Mouse (Mus musculus) heart, embryonic 14.5 days (tissue): ENCODE measurements around the gene Eif4a1. TPM values are rescaled to one million over a fixed set of nuclear protein-coding genes. Genes with fewer than 3 reads are reported as not detected.
"Not testable (repeated sequence)": the region's sequence is repeated elsewhere in the genome, so short reads cannot be mapped to it uniquely, and the experiment has no call there.

Experiments used
- ATAC-seq: fragments of 200-750 bp; cut with Nextera tagmentation; 2 replicates; pipeline ENCODE4 v1.8.0; 2017; ENCODE audit warnings: low read depth, moderate TSS enrichment; ENCODE audit not compliant: insufficient number of reproducible peaks, insufficient read depth, low FRiP score
- H3K27ac ChIP-seq, 2 experiments: fragments of 200-500 bp in 1 of 2; fragments of 300-500 bp in 1 of 2; sonication (generic) in 1 of 2; replicated peaks in 1 of 2; 2 replicates each; pipeline ENCODE4 v1.5.1; 2012 to 2014; ENCODE audit warnings: low read depth in 2 of 2, low read length in 2 of 2, control low read depth in 1 of 2, mild to moderate bottlenecking in 1 of 2, mixed read lengths in 1 of 2; ENCODE audit not compliant: control insufficient read depth in 1 of 2, insufficient read depth in 1 of 2
- H3K27me3 ChIP-seq: fragments of 300-500 bp; sonication (generic); 2 replicates; pipeline ENCODE4 v1.6.1; 2014; ENCODE audit warnings: mild to moderate bottlenecking, low read length, control low read depth; ENCODE audit not compliant: control insufficient read depth, insufficient read depth
- H3K36me3 ChIP-seq: fragments of 300-500 bp; sonication (generic); 2 replicates; pipeline ENCODE4 v1.6.1; 2014; ENCODE audit warnings: mild to moderate bottlenecking, control low read depth, low read length, mixed read lengths; ENCODE audit not compliant: control insufficient read depth, insufficient read depth
- H3K4me1 ChIP-seq, 2 experiments: fragments of 200-500 bp in 1 of 2; fragments of 300-500 bp in 1 of 2; sonication (generic) in 1 of 2; 2 replicates each; pipeline ENCODE4 v1.6.1; 2012 to 2014; ENCODE audit warnings: low read length in 2 of 2, control low read depth in 1 of 2, mixed read lengths in 1 of 2; ENCODE audit not compliant: control insufficient read depth in 2 of 2, insufficient read depth in 2 of 2
- H3K4me2 ChIP-seq: fragments of 300-500 bp; sonication (generic); 2 replicates; pipeline ENCODE4 v1.6.1; 2014; ENCODE audit warnings: mild to moderate bottlenecking, low read length
- H3K4me3 ChIP-seq, 2 experiments: fragments of 200-500 bp in 1 of 2; fragments of 300-500 bp in 1 of 2; sonication (generic) in 1 of 2; 2 replicates each; pipeline ENCODE4 v1.5.1; 2012 to 2014; ENCODE audit warnings: low read length in 2 of 2, mild to moderate bottlenecking in 2 of 2, control low read depth in 1 of 2, low read depth in 1 of 2, moderate library complexity in 1 of 2; ENCODE audit not compliant: control insufficient read depth in 1 of 2, insufficient read depth in 1 of 2
- H3K9ac ChIP-seq: fragments of 300-500 bp; sonication (generic); 2 replicates; pipeline ENCODE4 v1.6.1; 2014; ENCODE audit warnings: mild to moderate bottlenecking, low read length
- H3K9me3 ChIP-seq: fragments of 300-500 bp; sonication (generic); 2 replicates; pipeline ENCODE4 v1.6.1; 2016; ENCODE audit warnings: low read length, control low read depth; ENCODE audit not compliant: control insufficient read depth
- WGBS: fragments of 180-500 bp; shearing (Covaris S2); extraction: QIAGEN DNeasy Blood & Tissue Kit; methylation state at CpG from one replicate; pipeline ENCODE4 v1.1.7; 2014; 5-methylcytosine and 5-hydroxymethylcytosine counted together
- polyA plus RNA-seq: library from polyadenylated mRNA; unstranded; fragments of >200 nt; fragmentation: Nextera tagmentation; extraction: Ambion mirVana; gene quantifications from 2 replicates; pipeline ENCODE4 v1.2.1, GENCODE M21; 2014

Gene Eif4a1
- polyA plus RNA-seq, 1 experiment from 2014 or later: 403 TPM

DNA sequence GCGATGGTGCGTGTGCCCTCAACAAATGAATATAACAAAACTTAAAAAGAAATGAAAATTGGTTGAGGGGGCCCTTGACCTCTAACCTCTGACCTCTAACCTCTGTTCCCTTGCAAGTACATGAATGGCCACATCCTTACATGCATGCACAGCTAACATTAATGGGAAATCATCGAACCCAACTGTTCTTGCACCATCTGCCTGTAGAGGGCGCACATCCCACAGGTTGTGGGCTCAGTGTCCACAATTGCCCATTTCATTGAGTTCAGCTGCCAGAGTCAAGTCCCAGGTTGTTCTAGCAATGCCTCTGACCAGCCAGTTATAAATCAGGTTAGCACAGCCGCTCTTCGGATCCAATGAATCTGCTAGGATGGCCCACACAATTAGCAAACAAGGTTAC is 43.9 kb downstream of the Eif4a1 start:
- H3K4me3 ChIP-seq: no peak overlapping the region
- no peaks in the 10 kb centered on the region for H3K27me3 ChIP-seq
- H3K9ac ChIP-seq: no peak overlapping the region
- H3K36me3 ChIP-seq: no peaks in the 10 kb centered on the region
- 39% methylated on average over 6 of the region's 6 CpGs for WGBS
- ATAC-seq: no peak
- no peak overlapping the region for H3K27ac ChIP-seq
- no peak overlapping the region for H3K4me2 ChIP-seq
- 0 out of 4 replicates have a peak, but pooled peaks cover 0 to 3% of the 10 kb centered on the region in 2 experiments for H3K4me1 ChIP-seq
- no peaks in the 10 kb centered on the region for H3K9me3 ChIP-seq

DNA sequence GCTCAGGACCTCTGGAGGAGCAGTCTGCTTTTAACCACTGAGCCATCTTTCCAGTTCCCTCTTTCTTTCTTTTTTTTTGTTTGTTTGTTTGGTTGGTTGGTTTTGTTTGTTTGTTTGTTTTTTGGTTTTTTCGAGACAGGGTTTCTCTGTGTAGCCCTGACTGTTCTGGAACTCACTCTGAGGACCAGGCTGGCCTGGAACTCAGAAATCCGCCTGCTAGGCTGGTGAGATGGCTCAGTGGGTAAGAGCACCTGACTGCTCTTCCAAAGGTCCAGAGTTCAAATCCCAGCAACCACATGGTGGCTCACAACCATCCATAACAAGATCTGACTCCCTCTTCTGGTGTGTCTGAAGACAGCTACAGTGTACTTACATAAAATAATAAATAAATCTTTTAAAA is 47.9 kb downstream of the Eif4a1 start:
- not testable (repeated sequence) for H3K36me3 ChIP-seq, H3K4me2 ChIP-seq, H3K9ac ChIP-seq, H3K27ac ChIP-seq, H3K4me3 ChIP-seq, H3K9me3 ChIP-seq, ATAC-seq, H3K27me3 ChIP-seq
- 84% methylated on average over 2 of the region's 2 CpGs for WGBS
- peaks cover 6 to 11% of the 10 kb centered on the region in 2 experiments; a peak in 3 of 4 replicates for H3K4me1 ChIP-seq

DNA sequence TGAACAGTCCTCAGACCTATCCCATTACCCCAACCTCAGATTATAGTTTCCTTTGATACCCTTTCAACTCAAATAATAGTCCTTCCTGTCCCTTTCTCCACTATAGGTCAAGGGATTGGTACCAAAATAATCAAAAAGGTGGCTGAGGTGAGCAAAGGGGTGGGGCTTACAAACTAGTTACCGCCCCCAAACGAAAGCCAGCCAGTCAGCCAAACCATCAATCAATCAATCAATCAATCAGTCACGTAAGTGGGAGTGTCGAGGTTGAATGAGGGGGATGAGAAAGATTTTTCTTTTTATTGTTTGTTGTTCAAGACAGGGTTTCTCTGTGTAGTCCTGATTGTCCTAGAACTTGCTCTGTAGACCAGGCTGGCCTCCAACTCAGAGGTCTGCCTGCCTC is 49.2 kb downstream of the Eif4a1 start:
- no peaks in the 10 kb centered on the region for H3K9me3 ChIP-seq
- 75% methylated on average over 4 of the region's 4 CpGs for WGBS
- H3K27ac ChIP-seq: no peak overlapping the region
- peak overlapping the region; percentile 81; the same call in 1 of the 2 replicates for H3K4me2 ChIP-seq
- H3K9ac ChIP-seq: no peak overlapping the region
- H3K27me3 ChIP-seq: no peaks in the 10 kb centered on the region
- peaks cover 6 to 11% of the 10 kb centered on the region in 2 experiments; a peak in 3 of 4 replicates for H3K4me1 ChIP-seq
- H3K4me3 ChIP-seq: no peak overlapping the region
- no peaks in the 10 kb centered on the region for H3K36me3 ChIP-seq
- no peak for ATAC-seq

DNA sequence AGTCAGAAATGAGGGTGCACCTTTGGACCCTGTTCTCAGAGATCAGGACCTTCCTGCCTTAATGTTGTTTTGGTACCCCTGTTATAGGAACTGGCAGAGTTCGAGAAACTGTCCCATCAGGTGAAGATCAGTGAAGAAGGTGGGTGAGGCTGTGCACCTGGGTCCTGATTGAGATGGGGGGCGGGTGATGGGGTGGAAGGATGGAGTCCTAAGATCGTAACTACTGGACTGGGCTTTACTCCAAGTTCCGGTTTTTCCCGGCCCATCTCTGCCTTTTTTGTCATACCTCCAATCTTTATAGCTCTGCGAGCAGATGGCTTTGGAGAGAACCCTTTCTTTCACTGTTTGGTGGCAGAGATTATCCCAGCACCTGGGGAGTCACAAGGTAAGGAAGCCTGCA is 49.8 kb downstream of the Eif4a1 start:
- Histone ChIP-seq H3K4me3 (peak overlapping the region; percentile 64 to 66), H3K27ac (peak overlapping the region; percentile 11 to 55; a peak in 1 of 4 replicates), H3K36me3 (no peaks in the 10 kb centered on the region), H3K9me3 (no peaks in the 10 kb centered on the region), H3K27me3 (no peaks in the 10 kb centered on the region), H3K4me1 (peaks cover 6 to 11% of the 10 kb centered on the region in 2 experiments; a peak in 3 of 4 replicates), H3K9ac (peak overlapping the region; percentile 88), H3K4me2 (peak overlapping the region; percentile 81)
- WGBS: 29% methylated on average over 6 of the region's 6 CpGs
- ATAC-seq: no peak

DNA sequence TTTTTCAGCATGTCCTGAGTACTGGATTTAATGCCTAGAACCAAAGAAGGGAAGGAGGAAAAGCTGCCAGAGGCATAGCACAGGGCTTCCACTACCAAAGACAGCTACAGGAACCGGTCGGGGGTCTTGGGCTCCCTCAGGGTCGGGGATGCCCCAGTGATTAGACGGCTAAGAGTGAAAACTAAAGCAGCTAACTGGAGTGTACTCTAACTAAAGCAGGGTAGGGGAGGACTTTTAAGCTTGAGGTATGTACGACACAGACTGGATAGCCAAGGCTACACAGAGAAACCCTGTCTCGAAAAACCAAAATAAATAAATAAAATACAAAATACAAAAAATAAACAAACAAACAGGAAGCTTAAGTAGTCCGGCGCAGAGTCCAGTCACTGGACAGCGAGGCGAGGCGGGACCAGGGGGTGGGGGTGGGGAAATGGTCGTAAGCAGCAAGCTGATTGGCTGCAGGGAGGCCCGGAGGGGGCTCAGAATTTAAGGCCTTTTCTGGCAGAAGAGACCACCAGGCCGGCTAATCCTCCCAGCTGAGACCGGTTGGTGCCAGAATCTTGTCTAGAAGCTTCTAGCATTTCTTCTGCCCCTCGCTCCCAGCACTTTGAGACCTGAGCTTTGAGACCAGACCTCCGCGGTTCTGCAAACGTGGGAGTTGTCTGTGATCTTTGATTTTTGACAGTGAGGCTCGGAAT is 50.5 kb downstream of the Eif4a1 start, which contains the start of gene Sat2:
TSS of gene Sat2 (plus strand) at position 454 of the 698 bp plus-strand sequence.
- Histone ChIP-seq H3K27ac (peak within 1 kb of the TSS; percentile 11 to 55; a peak in 2 of 4 replicates), H3K4me1 (peaks cover 6 to 11% of the 10 kb centered on the region in 2 experiments; a peak in 3 of 4 replicates), H3K9ac (peak within 1 kb of the TSS; percentile 88), H3K27me3 (no peaks in the 10 kb centered on the region), H3K9me3 (no peaks in the 10 kb centered on the region), H3K4me2 (peak within 1 kb of the TSS; percentile 81), H3K4me3 (peak within 1 kb of the TSS; percentile 64 to 66), H3K36me3 (no peaks in the 10 kb centered on the region)
- peak; percentile 68; the same call in 1 of the 2 replicates for ATAC-seq
- under 1% methylated on average over 20 of the region's 20 CpGs for WGBS

DNA sequence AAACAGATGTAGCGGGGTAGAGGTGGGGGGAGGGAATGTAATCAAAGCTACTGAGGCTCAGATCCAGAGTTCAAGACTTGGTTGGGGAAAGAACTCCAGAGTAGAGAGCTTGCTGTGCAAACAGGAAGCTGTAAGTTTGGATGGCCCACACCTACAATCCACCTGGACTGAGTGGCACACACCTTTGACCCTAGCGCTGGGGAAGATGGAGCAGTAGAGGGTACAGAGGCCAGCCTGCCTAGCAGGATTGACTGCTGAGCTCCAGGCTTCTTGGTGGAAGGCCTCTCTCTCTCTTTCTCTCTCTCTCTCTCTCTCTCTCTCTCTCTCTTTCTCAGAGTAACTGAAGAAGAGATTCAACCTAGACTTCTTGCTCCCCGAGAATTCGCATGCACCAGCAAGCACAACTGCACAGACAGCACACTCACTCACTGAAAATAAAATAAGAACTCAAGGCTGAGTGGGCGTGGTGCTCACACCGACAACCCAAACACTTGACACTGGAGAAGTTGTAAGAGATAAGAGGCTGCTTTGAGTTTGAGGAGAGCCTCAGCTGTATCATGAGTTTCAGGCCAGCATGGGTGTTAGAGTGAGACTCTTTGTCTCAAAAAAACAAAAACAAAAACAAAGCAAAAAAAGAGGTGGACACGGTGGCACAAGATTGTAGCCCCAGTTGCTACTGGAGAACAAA is 51.7 kb downstream of the Eif4a1 start:
- H3K4me2 ChIP-seq: no peak overlapping the region
- WGBS: 58% methylated on average over 7 of the region's 7 CpGs
- H3K9me3 ChIP-seq: no peaks in the 10 kb centered on the region
- no peak overlapping the region for H3K9ac ChIP-seq
- no peak overlapping the region for H3K4me3 ChIP-seq
- no peak overlapping the region for H3K27ac ChIP-seq
- no peaks in the 10 kb centered on the region for H3K36me3 ChIP-seq
- peaks cover 6 to 11% of the 10 kb centered on the region in 2 experiments; a peak in 3 of 4 replicates for H3K4me1 ChIP-seq
- H3K27me3 ChIP-seq: no peaks in the 10 kb centered on the region
- ATAC-seq: no peak

DNA sequence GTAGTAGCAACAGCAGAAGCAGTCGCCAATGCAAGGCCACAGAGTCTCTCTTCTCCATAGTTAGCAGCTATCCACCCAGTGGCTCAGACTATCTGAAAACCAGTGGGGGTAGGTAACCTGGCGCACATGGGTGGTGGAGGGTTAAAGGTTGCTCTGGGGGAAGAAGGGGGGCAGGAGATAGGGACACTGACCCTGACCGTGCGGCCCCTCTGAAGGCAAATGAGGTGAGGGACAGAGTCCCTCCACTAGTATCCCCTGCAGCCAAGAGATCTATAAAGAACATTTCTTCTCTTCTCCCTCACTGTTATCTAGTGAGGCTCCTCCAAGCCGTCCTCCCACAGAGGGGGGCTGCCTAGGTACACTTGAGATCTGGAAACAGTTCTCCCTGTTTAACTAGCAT is 54.4 kb downstream of the Eif4a1 start, which contains the start of gene Shbg:
TSS of gene Shbg (minus strand) at position 101 of the 400 bp plus-strand sequence.
- Histone ChIP-seq H3K4me2 (no peak within 1 kb of the TSS), H3K9me3 (no peaks in the 10 kb centered on the region), H3K36me3 (no peaks in the 10 kb centered on the region), H3K4me3 (no peak within 1 kb of the TSS), H3K9ac (no peak within 1 kb of the TSS), H3K4me1 (peaks cover 13 to 15% of the 10 kb centered on the region in 2 experiments), H3K27ac (no peak within 1 kb of the TSS), H3K27me3 (no peaks in the 10 kb centered on the region)
- 42% methylated on average over 5 of the region's 5 CpGs for WGBS
- ATAC-seq: no peak
